Mouse (Mus musculus): ENCODE measurements around the gene St8sia1.

The St8sia1 gene

DNA sequence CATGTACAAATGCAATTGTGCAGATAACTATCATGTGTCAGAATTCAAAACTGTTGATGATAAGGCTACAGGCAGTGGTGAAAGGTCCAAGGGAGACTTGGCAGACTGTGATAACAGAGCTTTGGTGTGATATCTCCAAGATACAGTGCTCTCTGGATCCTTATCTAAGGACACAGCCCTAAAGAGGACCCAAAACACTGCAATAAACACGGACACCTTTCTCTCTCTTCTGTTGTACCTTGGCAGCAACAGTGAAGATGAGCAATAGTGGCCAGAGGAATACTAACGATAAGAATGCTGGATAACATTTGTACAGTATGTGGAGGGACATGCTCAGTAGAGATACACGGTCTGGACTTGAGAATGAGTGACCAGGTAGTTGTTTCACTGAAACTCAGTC is 55.8 kb downstream of the St8sia1 start:
- DNase-seq: no peak

DNA sequence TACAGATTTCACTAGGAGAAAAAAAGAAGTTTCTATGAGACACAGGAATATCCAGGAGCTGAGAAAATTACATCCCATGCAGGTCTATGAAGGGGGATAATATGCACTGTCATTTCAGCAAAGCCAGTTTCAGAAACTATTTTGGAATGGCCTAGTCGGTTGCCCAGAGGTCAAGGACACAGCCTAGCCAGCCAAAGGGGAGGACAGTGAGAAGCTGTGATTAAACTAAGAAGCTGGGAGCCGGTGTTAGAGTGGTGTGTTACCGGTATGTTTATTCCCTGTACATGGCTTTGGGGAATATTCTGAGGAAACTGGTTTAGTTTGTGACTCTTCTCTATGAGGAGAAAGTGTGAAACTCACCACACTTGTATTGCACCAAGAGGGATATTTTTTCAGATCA is 68.9 kb downstream of the St8sia1 start:
- no peak for DNase-seq

DNA sequence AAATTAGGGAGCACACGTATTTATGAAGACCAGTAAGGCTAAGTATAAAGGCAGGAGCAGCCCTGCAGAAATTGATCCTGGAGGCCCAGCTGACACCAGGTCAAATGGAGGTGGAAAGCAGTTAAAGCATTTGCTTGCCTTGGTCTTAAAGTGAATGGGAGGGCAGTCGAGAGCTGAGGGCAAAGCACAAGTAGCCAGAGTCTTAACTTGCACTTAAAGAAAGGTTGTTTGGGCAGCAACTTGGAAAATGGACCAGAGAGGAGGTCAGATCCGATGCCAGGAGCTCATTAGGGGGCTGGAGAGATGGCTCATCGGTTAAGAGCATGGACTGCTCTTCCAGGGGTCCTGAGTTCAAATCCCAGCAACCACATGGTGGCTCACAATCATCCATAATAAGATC is 70.5 kb downstream of the St8sia1 start:
- DNase-seq: no peak

DNA sequence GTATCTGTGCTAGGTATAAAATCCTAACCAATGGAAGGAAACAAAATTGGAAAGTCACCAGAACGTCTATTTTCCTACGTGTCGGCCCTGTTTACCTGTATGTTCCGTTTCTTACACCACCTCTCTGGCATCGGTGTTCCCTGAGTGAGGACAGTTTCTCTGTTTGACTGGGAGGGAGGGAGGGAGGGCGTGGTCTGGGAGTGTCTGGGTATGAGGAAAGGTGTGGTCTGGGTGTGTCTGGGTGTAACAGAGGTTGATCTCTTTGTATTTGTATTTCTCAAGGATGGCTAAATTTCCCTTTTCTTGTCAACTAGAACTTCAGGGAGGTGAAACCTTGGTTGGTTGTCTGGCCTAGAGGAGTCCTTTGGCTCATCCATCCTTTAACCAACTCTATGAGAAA is 73.9 kb downstream of the St8sia1 start:
- no peak for DNase-seq

DNA sequence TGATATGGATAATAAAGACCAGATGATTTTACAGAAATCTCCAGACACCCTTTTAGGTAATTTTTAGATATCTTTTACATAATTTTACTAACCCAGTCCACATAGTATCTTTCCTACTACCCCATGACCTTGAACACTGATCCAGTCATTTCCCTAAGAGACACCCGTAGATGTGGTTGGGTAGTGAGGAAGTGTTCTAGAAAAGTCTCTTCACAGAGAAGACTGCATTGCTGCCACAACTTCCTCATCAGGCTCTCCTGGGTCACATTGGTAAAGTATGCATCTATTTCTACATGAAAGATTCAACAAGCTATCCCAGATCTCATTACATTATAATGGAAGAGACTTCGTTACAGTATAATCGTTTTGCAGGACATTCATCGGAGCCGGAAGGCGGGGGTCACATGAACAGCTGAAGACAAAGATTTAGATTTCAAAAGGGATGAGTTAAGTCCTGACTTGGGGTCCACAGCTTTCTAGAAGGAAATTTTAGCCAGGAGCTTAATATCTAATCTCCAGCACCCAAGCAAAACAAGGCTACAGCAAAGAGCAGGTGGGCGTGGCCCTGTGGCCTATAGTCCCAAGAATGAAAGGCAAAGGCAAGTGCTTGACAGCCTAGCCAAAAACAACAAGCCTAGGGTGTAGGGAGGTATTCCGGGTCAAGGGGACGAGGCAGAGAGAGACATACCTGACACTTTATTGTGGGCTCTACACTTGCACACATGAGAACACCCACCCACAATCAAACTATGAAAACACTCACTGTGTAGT is 75.1 kb downstream of the St8sia1 start:
- no peak for DNase-seq

DNA sequence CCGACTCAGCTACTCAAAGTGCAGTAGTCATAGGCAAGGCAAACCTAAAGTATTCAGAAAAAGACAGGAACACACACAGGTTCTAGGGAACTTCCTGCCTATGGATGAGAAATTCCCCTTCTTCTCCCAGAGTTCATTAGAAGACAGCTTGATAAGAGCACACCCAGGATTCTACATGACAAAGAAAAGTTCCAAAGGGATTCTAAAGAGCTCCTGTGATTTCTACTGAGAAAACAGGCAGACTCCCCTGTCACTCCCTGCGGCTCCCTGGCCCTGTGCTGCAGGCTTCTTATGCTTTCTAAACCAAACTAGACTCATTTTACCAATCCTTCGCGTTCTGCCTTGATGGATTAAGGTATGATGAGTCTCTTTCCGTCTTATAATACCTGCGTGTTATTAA is 75.9 kb downstream of the St8sia1 start:
- DNase-seq: no peak

DNA sequence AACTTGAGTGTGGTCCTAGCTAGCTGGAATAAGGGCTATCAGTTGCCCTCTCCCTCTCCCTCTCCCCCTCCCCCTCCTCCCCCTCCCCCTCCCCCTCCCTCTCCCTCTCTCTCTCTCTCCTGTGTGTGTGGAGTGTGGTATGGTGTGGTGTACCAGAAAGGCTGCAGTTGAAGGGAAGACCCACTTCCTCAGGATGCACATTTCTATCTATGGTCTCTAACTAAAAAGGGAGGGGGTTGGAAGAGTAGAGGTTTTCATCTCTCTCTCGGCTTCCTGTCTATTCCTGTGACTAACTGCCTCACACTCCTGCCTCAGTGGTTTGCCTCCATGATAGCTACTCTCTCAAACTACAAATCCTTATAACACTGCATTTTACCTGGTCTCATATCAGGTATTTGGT is 76.9 kb downstream of the St8sia1 start:
- DNase-seq: no peak

DNA sequence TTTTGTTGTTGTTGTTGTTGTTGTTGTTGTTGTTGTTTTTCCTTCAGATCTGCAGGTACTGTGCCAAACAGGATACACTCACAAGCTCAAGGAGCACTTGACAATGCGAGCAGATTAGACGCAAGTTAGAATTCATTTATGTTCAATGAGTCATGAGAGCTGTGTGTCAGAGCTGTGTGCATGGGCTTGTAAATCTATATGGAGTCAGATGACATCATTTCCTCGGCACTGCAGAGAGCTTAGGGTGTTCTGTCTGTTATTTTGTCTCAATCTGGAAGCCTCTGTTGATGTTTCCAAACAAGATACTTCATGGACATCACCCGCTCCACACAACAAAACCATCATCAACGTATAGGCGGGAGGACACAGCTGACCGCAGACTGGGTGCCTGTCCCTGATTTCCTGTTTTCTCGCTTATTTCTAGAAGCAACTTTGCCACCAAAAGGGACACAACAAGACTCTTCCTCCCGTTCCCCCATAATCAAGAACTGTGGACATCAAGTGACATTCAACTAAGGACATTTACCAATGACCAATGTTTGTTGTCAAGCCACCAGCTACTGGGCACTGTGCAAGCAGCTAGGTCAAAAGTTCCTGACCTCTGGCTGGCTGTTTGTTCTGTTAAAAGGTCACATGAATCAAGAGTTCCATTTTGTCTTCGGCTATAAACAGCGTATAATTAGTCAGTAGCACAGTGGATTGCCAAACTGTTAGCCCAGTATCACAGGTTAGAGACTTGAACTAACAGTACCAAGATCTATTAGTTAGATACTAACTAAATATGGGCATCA is 78.7 kb downstream of the St8sia1 start:
- DNase-seq: no peak

DNA sequence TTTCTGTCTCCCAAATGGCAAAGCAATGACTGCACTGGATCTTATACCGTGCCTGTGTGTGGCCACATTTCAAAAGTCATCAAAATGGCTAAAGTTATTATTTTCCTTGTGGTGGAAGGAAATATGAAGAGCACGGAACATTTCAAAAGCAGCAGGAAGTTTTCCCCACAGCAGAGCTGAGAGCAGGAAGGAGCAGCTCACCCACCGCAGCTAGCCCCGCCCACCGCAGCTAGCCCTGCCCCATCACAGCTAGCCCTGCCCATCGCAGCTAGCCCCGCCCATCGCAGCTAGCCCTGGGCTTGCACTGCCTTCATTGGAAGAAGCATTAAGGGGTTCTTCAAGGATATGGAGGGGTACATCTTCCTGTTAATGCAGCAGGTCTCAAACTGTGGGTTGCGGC is 80.1 kb downstream of the St8sia1 start:
- DNase-seq: peak in 1 of 2 experiments; percentile 32

DNA sequence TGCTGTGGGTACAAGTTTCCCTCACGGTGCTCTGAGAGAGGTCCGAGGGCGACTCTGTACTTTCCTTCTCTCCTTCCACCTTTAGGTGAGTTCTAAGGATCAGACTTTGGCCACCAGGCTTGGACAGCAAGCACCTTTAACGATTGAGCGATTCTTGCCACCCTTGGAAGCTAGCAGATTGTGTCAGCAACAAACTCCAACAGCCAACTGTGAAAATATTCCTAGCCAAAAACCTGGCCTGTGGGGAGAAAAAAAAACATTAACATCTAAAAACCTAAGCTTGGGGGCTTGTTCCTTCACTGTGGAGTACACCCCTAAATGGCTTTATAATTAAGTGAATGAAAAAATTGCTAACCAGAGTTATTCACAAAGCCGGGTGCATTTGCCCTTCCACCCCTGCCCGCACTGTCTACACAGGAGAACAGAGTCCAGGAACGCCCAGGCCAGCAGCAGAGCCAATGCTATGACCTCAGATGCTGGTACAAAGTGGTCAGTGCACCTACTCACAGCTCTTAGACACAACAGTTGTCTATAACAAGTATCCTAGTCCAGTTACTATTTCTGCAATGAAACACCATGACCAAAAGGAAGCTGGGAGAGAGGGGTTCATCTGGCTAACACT is 83.3 kb downstream of the St8sia1 start:
- peak in 1 of 2 experiments; percentile 28 for DNase-seq

DNA sequence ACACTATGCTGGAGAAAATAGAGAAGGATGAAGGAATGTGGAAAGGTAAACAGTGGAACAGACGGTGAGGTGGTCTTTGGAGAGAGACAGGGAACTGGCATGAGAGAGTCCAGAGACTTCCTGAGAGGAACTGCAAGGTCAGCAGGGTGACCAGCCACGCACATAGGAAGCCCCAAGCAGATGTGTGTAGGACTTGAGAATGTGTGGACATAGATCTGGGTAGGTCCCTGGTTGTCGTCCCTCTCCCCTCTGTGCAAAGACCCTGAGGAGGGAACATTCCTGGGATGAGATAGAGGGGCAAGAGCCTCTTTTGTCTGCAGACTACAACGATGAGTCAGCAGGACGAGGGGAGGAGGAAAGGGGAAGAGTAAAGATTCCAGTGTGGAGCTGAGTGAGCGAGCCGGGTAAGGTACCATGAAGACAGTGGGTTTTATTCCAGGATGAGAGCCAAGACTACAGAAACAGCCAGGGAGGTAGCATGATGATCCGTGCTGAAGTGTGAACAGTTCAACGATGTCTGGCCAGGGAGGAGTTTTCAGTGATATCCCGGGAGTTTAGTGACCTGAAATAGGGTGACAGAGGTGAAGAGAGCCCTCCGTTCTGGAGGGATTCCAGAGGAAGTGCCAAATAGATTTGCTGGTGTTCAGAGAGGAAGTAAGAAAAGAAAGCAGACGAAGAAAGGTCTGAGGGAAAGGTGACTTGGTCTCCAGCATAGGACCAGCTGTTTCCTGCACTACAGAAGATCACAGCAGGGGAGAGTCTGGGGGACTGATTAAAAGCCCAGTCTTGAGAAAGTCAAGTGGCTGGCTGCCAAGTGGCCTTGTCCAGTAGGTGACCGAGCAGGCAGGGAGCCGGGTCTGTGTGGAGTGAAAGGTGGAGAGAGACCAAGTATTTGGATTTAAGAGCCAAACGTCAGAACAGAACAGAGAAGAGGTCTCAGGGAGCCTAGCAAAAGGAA is 85.2 kb downstream of the St8sia1 start:
- peak; percentile 64 to 71 for DNase-seq

DNA sequence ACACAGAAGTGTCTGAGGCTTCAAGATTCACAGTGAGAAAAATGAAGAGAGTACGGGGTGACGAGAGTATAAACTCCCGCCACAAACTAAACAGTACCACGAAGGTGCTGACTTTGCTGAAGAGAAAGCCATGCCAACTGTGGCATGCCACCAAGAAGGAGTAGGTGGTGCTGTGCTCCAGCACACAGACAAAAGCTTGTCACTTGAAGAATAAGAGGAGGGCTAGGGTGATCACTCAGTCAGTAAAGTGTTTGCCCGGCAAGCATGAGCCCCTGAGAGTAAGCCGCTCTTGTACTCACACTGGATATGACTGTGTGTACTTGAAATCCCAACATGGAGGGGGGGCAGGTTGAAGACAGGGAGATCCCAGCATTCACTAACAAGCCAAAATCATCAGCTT is 87.0 kb downstream of the St8sia1 start:
- DNase-seq: peak; percentile 36 to 42

DNA sequence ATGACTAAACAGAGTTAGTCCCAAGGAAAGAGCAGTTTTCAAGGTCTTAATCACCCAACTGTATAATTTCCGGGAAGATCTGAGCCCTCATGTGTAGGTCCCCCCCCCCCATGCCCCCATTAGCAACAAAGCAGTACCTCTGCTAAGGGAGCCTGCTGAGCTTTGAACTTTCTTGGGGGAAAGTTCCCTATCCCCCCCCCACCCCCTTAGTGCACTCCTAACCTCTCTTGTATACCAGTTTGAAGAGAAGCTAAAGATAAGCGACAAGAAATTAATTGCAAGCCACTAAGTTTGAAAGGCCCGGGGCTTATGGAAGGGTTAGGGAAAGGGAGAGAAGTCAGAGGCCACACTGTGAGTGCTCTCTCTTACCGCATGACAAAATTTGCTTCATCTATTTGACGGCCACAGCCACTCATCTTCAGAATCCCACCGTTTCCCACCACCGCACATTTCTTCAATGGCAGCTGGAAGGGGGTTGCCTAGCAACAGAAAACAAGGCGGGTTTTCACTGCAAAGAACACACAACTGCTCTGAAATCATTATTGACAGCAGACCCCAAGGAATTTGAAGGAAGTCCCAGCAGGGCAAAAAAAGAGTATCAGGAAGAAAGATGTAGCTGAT is 87.9 kb downstream of the St8sia1 start:
- peak in 1 of 2 experiments; percentile 19 for DNase-seq

DNA sequence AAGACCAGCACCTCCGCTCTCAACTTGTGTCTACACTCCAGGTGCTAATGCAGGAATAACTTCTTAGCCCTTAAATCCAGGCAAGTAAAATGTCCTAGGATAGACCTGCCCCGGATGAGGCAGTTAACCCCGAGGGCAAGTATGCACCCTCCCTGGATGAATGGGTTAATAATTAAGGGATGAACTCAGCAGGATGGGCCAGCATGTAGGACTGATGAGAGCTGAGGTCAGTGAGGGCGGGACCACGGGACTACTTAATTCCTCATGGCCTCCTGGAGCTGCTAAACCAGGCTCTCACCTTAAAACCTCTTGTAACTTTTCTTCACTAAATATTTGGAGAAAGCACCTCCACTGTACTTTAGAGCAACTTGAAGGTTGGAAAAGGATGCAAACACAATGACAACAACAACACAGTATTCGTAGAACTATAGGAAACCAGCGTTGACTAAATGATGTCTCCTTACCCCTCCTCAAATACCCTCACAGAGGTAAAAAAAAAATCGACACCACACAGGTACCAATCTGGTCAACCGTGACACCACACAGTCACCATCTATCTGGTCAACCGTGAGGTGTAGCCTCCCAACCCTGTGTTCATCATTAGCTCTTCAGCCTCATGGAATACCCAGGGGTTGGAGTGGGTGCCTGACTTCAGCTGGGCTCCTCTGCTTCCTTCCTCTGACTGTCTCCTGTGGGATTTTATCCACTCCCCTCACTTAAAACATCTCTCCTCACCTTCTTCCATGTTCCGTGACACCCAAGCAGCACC is 90.3 kb downstream of the St8sia1 start:
- no peak for DNase-seq

DNA sequence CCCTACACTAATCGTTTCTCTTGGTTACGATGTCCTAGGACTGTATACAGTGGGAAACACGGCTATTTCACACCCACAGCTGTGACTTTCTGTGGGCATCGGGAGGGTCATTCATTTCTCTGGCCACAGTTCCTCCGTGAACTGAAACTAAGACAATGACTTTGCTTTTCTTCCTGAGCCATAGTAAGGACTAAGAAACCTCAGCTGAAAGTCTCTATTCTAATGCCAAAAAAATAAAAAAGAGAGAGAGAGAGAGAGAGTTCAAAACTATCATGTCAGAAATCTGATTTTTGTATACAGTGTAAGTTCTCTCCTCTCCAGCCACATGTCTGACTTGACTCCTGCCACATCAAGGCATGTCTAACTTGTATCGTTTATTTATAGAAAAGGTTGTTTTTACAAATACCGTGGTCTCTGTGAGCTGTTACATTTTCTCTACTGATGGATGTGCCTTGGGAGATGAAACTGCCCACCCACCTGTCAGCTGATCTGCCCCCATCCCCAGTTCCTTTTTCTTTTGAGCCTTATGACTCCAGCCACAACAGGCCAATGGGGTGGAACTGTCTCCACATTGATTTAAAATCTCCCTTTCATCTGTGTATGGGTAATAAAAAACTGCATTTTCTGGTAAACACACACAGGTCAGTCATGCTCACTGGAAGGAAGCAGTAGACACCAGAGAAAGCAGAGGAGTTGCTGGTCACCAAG is 94.4 kb downstream of the St8sia1 start:
- no peak for DNase-seq

DNA sequence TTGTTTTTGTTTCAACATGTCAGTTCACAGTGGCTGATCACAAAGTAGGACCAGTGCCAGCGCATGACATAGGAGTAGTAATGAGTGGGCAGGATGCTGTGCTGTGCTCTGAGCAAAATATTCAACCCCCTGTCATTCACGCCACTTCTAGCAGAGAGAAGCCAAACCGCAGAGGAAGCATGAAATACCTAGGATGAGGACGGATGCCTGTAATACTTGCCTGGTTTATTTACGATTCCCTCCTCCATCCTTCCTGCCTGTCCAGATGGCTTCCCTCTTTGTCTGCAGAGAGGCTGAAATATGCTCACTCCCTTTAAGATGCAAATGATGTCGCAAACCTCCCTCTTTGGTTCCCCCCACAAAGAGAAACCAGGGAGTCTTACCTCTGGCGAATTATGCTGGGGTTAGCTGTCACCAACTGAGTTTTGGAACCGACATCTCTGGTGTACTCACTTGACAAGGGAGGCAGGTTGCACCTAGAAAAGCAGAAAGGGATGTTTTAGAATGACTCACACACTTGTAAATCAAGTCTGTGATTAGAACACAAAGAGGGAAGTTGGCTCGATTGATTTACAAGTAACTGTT is 96.7 kb downstream of the St8sia1 start:
- peak; percentile 87 to 91 for DNase-seq

DNA sequence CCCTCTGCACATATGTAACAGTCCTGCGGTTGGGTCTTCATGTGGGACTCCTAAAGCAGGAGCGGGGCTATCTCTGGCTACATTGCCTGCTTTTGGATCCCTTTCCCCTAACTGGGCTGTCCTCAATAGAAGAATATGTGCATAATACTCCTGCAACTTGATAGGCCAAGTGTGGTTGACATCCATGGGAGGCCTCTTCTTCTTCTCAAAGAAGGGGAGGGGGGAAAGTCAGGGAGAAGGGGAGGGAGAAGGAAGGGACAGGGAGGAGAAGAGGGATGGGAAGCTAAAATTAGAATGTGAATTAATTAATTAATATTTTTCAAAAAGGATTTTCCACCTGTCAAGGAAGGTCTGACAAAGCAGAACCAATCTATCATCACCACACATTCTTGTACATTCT is 97.2 kb downstream of the St8sia1 start:
- peak in 1 of 2 experiments; percentile 11 for DNase-seq

DNA sequence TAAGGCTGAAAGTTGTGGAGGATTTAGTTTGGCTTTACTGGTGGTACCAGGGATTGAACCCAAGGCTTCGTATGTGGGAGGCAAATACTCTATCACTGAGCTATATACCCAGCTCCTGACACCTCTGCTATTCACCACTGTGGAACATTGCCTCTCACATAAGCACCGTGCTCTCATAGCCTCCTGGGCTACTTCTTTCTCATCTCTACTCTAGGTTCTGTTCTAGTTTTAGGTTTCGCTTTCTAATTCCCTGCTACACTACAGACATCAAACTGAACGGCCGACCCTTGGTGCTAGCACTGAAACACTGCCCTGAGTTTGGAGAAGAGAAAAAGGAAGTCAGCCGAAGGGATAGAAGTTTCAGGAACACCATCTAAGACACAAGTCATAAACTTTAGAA is 99.1 kb downstream of the St8sia1 start:
- no peak for DNase-seq

DNA sequence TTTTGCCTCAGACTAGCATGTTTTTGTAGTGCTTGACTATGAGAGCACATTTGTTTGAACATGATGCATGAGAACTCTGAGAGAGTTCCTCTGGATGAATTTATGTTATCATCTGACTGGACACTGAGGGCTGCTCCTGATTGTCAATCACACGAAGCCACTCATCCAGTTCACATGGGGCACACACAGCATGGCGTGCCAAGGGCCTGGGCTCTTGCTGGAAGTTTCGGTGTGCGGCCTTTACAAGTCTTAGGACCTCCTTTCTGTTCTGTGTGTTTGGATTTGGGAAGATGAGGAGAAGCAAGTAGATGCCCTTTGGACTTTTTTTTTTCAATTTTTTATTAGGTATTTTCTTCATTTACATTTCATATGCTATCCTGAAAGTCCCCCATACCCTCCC is 100.4 kb downstream of the St8sia1 start:
- DNase-seq: no peak

DNA sequence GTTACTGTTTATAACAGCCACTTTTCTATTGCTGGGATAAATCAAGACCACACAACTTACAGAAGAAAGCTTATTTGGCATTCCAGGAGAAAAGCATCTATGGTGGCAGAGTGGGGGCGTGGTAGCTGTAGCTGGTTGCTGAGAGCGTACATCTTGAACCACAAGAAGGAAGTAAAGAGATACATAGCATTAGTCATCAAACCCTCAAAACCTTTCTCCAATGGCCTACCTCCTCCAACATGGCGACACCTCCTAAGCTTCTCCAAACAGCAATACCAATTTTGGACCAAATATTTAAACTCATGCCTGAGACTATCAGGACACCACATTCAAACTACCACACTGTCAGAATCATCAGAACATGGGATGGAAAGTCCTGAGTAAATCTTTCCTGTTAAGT is 102.0 kb downstream of the St8sia1 start:
- no peak for DNase-seq

Measured in cerebellum, postnatal 10 days (tissue).